Comparison of ENCODE assay signal across 8 mouse cellular contexts in genomic region chr2:32720681-32721229, GRCm38 (mm10). TPM values are rescaled to one million over a fixed set of nuclear protein-coding genes. Genes with fewer than 3 reads are reported as not detected.
DNase-seq lines count a peak whose midpoint lies in the region; ATAC-seq and TF ChIP-seq lines count a peak whose summit lies in the region.

Gene Sh2d3c, plus strand, starts transcription at chr2:32721055.

- peak within 1 kb of the TSS; percentile 45 for H3ac ChIP-seq in C2C12 (ENCODE audit: control insufficient read depth, insufficient read length, low read depth)

- H3K4me2 ChIP-seq in intestine, embryonic 16.5 days (ENCODE audit: low read depth, low read length): peak within 1 kb of the TSS; percentile 36
- peak within 1 kb of the TSS; percentile 37 for H3K4me2 ChIP-seq in liver, embryonic 13.5 days
- H3K4me2 ChIP-seq in neural tube, embryonic 13.5 days: peak within 1 kb of the TSS; percentile 14

- H3K9me3 ChIP-seq in intestine, embryonic 16.5 days (ENCODE audit: control insufficient read depth, low read length): no peaks in the 10 kb centered on the region
- no peaks in the 10 kb centered on the region for H3K9me3 ChIP-seq in liver, embryonic 13.5 days (replicated peaks)
- no peaks in the 10 kb centered on the region for H3K9me3 ChIP-seq in neural tube, embryonic 13.5 days

- H3K9ac ChIP-seq in intestine, embryonic 16.5 days (ENCODE audit: low read depth, low read length): peak within 1 kb of the TSS; percentile 56; the same call in 1 of the 2 replicates
- peak within 1 kb of the TSS; percentile 43 for H3K9ac ChIP-seq in liver, embryonic 13.5 days
- H3K9ac ChIP-seq in neural tube, embryonic 13.5 days: peak within 1 kb of the TSS; percentile 39; the same call in 1 of the 2 replicates

- no peak for DNase-seq in adrenal gland, adult 2 months
- DNase-seq in liver, embryonic 13.5 days: peak; percentile 24
- DNase-seq in urinary bladder, postnatal 36 days (ENCODE audit: low spot score in 2 of 2): no peak
- no peak for DNase-seq in right cerebral cortex, adult 2 months (ENCODE audit: low spot score in 2 of 2)

- 33% methylated on average over 8 of the region's 8 CpGs for WGBS in intestine, embryonic 16.5 days
- 14% methylated on average over 8 of the region's 8 CpGs for WGBS in liver, embryonic 13.5 days (ENCODE audit: insufficient replicate concordance)
- WGBS in neural tube, embryonic 13.5 days: 49% methylated on average over 8 of the region's 8 CpGs

- H3K27me3 ChIP-seq in C2C12 (ENCODE audit: control insufficient read depth, insufficient read depth, insufficient read length): no peaks in the 10 kb centered on the region
- no peaks in the 10 kb centered on the region for H3K27me3 ChIP-seq in intestine, embryonic 16.5 days (replicated peaks; ENCODE audit: control insufficient read depth, insufficient read depth, low read length)
- no peaks in the 10 kb centered on the region for H3K27me3 ChIP-seq in liver, embryonic 13.5 days
- H3K27me3 ChIP-seq in neural tube, embryonic 13.5 days: no peaks in the 10 kb centered on the region

- H3K79me3 ChIP-seq in C2C12 (ENCODE audit: low read depth): no peaks in the 10 kb centered on the region

- H3K36me3 ChIP-seq in C2C12 (ENCODE audit: control insufficient read depth, insufficient read depth): no peaks in the 10 kb centered on the region
- H3K36me3 ChIP-seq in intestine, embryonic 16.5 days (ENCODE audit: control insufficient read depth, insufficient read depth, low read length): no peaks in the 10 kb centered on the region
- no peaks in the 10 kb centered on the region for H3K36me3 ChIP-seq in liver, embryonic 13.5 days
- no peaks in the 10 kb centered on the region for H3K36me3 ChIP-seq in neural tube, embryonic 13.5 days

- no peak within 1 kb of the TSS for H3K4me3 ChIP-seq in C2C12 (ENCODE audit: insufficient read depth, poor library complexity, severe bottlenecking)
- H3K4me3 ChIP-seq in intestine, embryonic 16.5 days (ENCODE audit: low read length): peak within 1 kb of the TSS; percentile 15
- H3K4me3 ChIP-seq in liver, embryonic 13.5 days (replicated peaks): peak within 1 kb of the TSS; percentile 39
- H3K4me3 ChIP-seq in neural tube, embryonic 13.5 days: no peak within 1 kb of the TSS

- H3K79me2 ChIP-seq in C2C12 (ENCODE audit: control insufficient read depth, insufficient read depth): no peaks in the 10 kb centered on the region

- ATAC-seq in granulocyte monocyte progenitor cell, adult 5-6 weeks (replicated peaks; ENCODE audit: poor library complexity, severe bottlenecking): peak; percentile 65
- peak; percentile 22; the same call in 1 of the 2 replicates for ATAC-seq in intestine, embryonic 16.5 days
- 0 out of 2 replicates have a peak, but pooled peaks have one; percentile 37 for ATAC-seq in liver, embryonic 13.5 days (ENCODE audit: low read depth)
- no peak for ATAC-seq in neural tube, embryonic 13.5 days (ENCODE audit: low read depth)

- H3K4me1 ChIP-seq in intestine, embryonic 16.5 days (ENCODE audit: control insufficient read depth, insufficient read depth, low read length): peaks cover 18% of the 10 kb centered on the region
- peaks cover 19% of the 10 kb centered on the region for H3K4me1 ChIP-seq in liver, embryonic 13.5 days (replicated peaks)
- H3K4me1 ChIP-seq in neural tube, embryonic 13.5 days (replicated peaks): peaks cover 22% of the 10 kb centered on the region

- peak within 1 kb of the TSS; percentile 24; the same call in 1 of the 2 replicates for H3K27ac ChIP-seq in intestine, embryonic 16.5 days (ENCODE audit: low read length)
- H3K27ac ChIP-seq in liver, embryonic 13.5 days: peak within 1 kb of the TSS; percentile 53
- H3K27ac ChIP-seq in neural tube, embryonic 13.5 days (replicated peaks): no peak within 1 kb of the TSS; the same call in 1 of the 2 replicates

- no peak for TF ChIP-seq CTCF in C2C12 (IDR thresholded peaks at IDR 0.05; ENCODE audit: control insufficient read depth, insufficient read depth, insufficient read length)

TF ChIP-seq in C2C12, 6 proteins besides CTCF, POLR2A, EP300 and RAD21:
- TF ChIP-seq USF1 (IDR thresholded peaks at IDR 0.05; ENCODE audit: low read depth) (no peak), FOSL1 (IDR thresholded peaks at IDR 0.05; ENCODE audit: insufficient read depth, low read length, poor library complexity, severe bottlenecking) (no peak), MYOD1 (IDR thresholded peaks at IDR 0.05; ENCODE audit: control insufficient read depth, insufficient read length, low read depth) (peak; percentile 78), MYOG (IDR thresholded peaks at IDR 0.05; ENCODE audit: control insufficient read depth, extremely low read depth, insufficient read length) (no peak), CEBPB (IDR thresholded peaks at IDR 0.05; ENCODE audit: low read depth) (no peak)
TF ChIP-seq in C2C12: peak in this region for 1.

RNA-seq across cellular contexts. Expression of gene Sh2d3c, which starts in this region (rescaled TPM):
- polyA plus RNA-seq in C2C12 (2012; fragmentation: generic; extraction: Trizol): 0.50 TPM
- total RNA-seq in adrenal gland, adult 2 months (2021): 10 to 100 TPM; 11.3 to 19.1 TPM
- 47.0 and 50.8 TPM in 2 replicates for polyA plus RNA-seq in adrenal gland, adult 2 months (2012; rRNA removed)
- 14.3 and 17.6 TPM in 2 replicates for total RNA-seq in granulocyte monocyte progenitor cell, adult 5-6 weeks (2014; fragmentation: Nextera tagmentation)
- 11.2 and 12.7 TPM in 2 replicates for total RNA-seq in granulocyte monocyte progenitor cell, adult 5-6 weeks (2017)
- polyA plus RNA-seq in intestine, embryonic 16.5 days (2015; fragmentation: Nextera tagmentation; extraction: Ambion mirVana): 26.1 and 26.5 TPM in 2 replicates
- polyA plus RNA-seq in liver, embryonic 13.5 days (2015; fragmentation: Nextera tagmentation; extraction: Ambion mirVana): 5.4 and 5.6 TPM in 2 replicates
- polyA plus RNA-seq in neural tube, embryonic 13.5 days (2015; fragmentation: Nextera tagmentation; extraction: Ambion mirVana): 42.5 and 51.4 TPM in 2 replicates

Comparison
In these comparisons a context has a peak if more than half of its experiments do, and no peak if none do; other contexts are left out.
1. H3K4me3 ChIP-seq: peak in intestine, embryonic 16.5 days (single experiment) and liver, embryonic 13.5 days (single experiment); none in C2C12 (single experiment) and neural tube, embryonic 13.5 days (single experiment).
2. Peak in every context shown above with its lines, with median percentiles within 50 percentile points of each other: H3K4me2 ChIP-seq and H3K9ac ChIP-seq.